Mouse (Mus musculus): ENCODE results near the gene Jsrp1.

Jsrp1 gene

GRCm38 (mm10) chr10:80793803-80794202 is 19.5 kb downstream of the Jsrp1 start:
- in situ Hi-C loops (cut with MboI, MseI), result no loop called here

GRCm38 (mm10) chr10:80793033-80793784 is 20.1 kb downstream of the Jsrp1 start:
- in situ Hi-C loops (cut with MboI, MseI), result no loop called here

- in situ Hi-C loops (cut with MboI, MseI), result no loop called here
Observed at GRCm38 (mm10) chr10:80792175-80793032, 20.9 kb downstream of the Jsrp1 start.

- in situ Hi-C loops (cut with MboI, MseI), result no loop called here
Observed at GRCm38 (mm10) chr10:80791476-80792174, 21.7 kb downstream of the Jsrp1 start.

- in situ Hi-C loops (cut with MboI, MseI), result no loop called here
Observed at GRCm38 (mm10) chr10:80790761-80791404, 22.4 kb downstream of the Jsrp1 start.

- in situ Hi-C loops (cut with MboI, MseI), result loop anchor here in 1 of 2 experiments (5.0 kb wide), 1 partner anchor 75 kb away; no protein-coding TSS in a partner anchor
Observed at GRCm38 (mm10) chr10:80787517-80787916, 25.8 kb downstream of the Jsrp1 start.

- in situ Hi-C loops (cut with MboI, MseI), result loop anchor here in 1 of 2 experiments (5.0 kb wide), 1 partner anchor 74 kb away; no protein-coding TSS in a partner anchor
Observed at GRCm38 (mm10) chr10:80785963-80786362, 27.3 kb downstream of the Jsrp1 start.

- in situ Hi-C loops (cut with MboI, MseI), result loop anchor here in 1 of 2 experiments (5.0 kb wide), 1 partner anchor 73 kb away; no protein-coding TSS in a partner anchor
Observed at GRCm38 (mm10) chr10:80784871-80785270, 28.4 kb downstream of the Jsrp1 start.

GRCm38 (mm10) chr10:80784302-80784701 is 29.0 kb downstream of the Jsrp1 start:
- in situ Hi-C loops (cut with MboI, MseI), result no loop called here

- in situ Hi-C loops (cut with MboI, MseI), result no loop called here
Observed at GRCm38 (mm10) chr10:80779565-80779964, 33.7 kb downstream of the Jsrp1 start.

- in situ Hi-C loops (cut with MboI, MseI), result no loop called here
Observed at GRCm38 (mm10) chr10:80777123-80777522, 36.2 kb downstream of the Jsrp1 start.

GRCm38 (mm10) chr10:80776358-80776869 is 36.9 kb downstream of the Jsrp1 start:
- in situ Hi-C loops (cut with MboI, MseI), result no loop called here

GRCm38 (mm10) chr10:80775731-80776130 is 37.6 kb downstream of the Jsrp1 start:
- in situ Hi-C loops (cut with MboI, MseI), result no loop called here

GRCm38 (mm10) chr10:80774981-80775380 is 38.3 kb downstream of the Jsrp1 start:
- in situ Hi-C loops (cut with MboI, MseI), result no loop called here

GRCm38 (mm10) chr10:80774549-80774948 is 38.7 kb downstream of the Jsrp1 start:
- in situ Hi-C loops (cut with MboI, MseI), result no loop called here

- in situ Hi-C loops (cut with MboI, MseI), result no loop called here
Observed at GRCm38 (mm10) chr10:80773816-80774215, 39.5 kb downstream of the Jsrp1 start.

GRCm38 (mm10) chr10:80768365-80768764 is 44.9 kb downstream of the Jsrp1 start:
- in situ Hi-C loops (cut with MboI, MseI), result no loop called here

GRCm38 (mm10) chr10:80766161-80766815 is 47.0 kb downstream of the Jsrp1 start:
- in situ Hi-C loops (cut with MboI, MseI), result no loop called here

- in situ Hi-C loops (cut with MboI, MseI), result no loop called here
Observed at GRCm38 (mm10) chr10:80765746-80766145, 47.6 kb downstream of the Jsrp1 start.

GRCm38 (mm10) chr10:80763502-80763901 is 49.8 kb downstream of the Jsrp1 start:
- in situ Hi-C loops (cut with MboI, MseI), result no loop called here
